ENCODE assay signal across 8 mouse cellular contexts in genomic region chr5:148977698-148978457, GRCm38 (mm10). TPM values are rescaled to one million over a fixed set of nuclear protein-coding genes. Genes with fewer than 3 reads are reported as not detected.
DNase-seq lines count a peak whose midpoint lies in the region; ATAC-seq and TF ChIP-seq lines count a peak whose summit lies in the region.

No protein-coding gene starts in this region.

- no peak for TF ChIP-seq CTCF in Patski (IDR thresholded peaks at IDR 0.05)
- TF ChIP-seq CTCF in liver, postnatal 0 days (IDR thresholded peaks at IDR 0.05; ENCODE audit: low read depth) = no peak

- H3K4me2 ChIP-seq in liver, postnatal 0 days (ENCODE audit: low read depth, low read length) = peak overlapping the region; percentile 19

- 16% methylated on average over 14 of the region's 14 CpGs for whole genome bisulfite sequencing in liver, postnatal 0 days (ENCODE audit: insufficient replicate concordance)

- peak overlapping the region; percentile 91 for H3K27ac ChIP-seq in liver, postnatal 0 days (ENCODE audit: low read depth)

- no peaks in the 10 kb centered on the region for H3K36me3 ChIP-seq in liver, postnatal 0 days (replicated peaks; ENCODE audit: insufficient read depth, low read length)

- in situ Hi-C loops in Patski (cut with MboI; ENCODE audit: low pct_unique_long_range_greater_than_20kb) = no loop called here

- no peaks in the 10 kb centered on the region for H3K9me3 ChIP-seq in liver, postnatal 0 days (ENCODE audit: low read length)

- H3K4me1 ChIP-seq in liver, postnatal 0 days (ENCODE audit: insufficient read depth) = peaks cover 18% of the 10 kb centered on the region

- H3K27me3 ChIP-seq in Patski = no peaks in the 10 kb centered on the region
- H3K27me3 ChIP-seq in liver, postnatal 0 days (ENCODE audit: insufficient read depth, low read length) = no peaks in the 10 kb centered on the region

- peak; percentile 59 for TF ChIP-seq EP300 in liver, postnatal 0 days (IDR thresholded peaks at IDR 0.05; ENCODE audit: low read depth)

- H3K4me3 ChIP-seq in liver, postnatal 0 days (ENCODE audit: low read depth, low read length) = no peak overlapping the region

- ATAC-seq in Patski = peak; percentile 46
- ATAC-seq in hematopoietic stem cell, adult 5-6 weeks (replicated peaks in 1 of 2; ENCODE audit: insufficient read depth in 1 of 2, low FRiP score in 2 of 2, low TSS enrichment in 1 of 2, low read depth in 1 of 2, poor library complexity in 2 of 2, severe bottlenecking in 2 of 2) = peak; percentile 44 to 54; a peak in 3 of 4 replicates
- peak; percentile 56 for ATAC-seq in liver, postnatal 0 days

- CTCF ChIA-PET in Patski (lab: Charles Lee) = interaction anchor here (1.0 to 1.6 kb wide), 4 partner anchors 13 to 47 kb away, joined by 3 to 4 read pairs (median 3); no protein-coding TSS in a partner anchor

- POLR2A ChIA-PET in Patski (lab: Charles Lee) = interaction anchor here (0.7 to 2.0 kb wide), 6 partner anchors 9 to 68 kb away, joined by 4 to 10 read pairs (median 4); partner anchors contain the start of gene Gm42791

- H3K9ac ChIP-seq in liver, postnatal 0 days (replicated peaks) = no peak overlapping the region; the same call in 1 of the 2 replicates

- DNase-seq in adrenal gland, postnatal 10 days = peak; percentile 51
- no peak for DNase-seq in adrenal gland, postnatal 4 days (ENCODE audit: low spot score in 2 of 2)
- DNase-seq in Patski (ENCODE audit: low read depth, low spot score) = no peak
- no peak for DNase-seq in liver, postnatal 0 days
- DNase-seq in thymus, postnatal 25 days = peak; percentile 72
- no peak for DNase-seq in urinary bladder, adult 2 months (ENCODE audit: low spot score)
- DNase-seq in urinary bladder, postnatal 25 days (ENCODE audit: low spot score) = no peak

RNA-seq across cellular contexts. Expression of gene Gm42791, which starts 17.1 kb away (rescaled TPM):
- 1 to 10 TPM; 3.6 to 4.7 TPM for total RNA-seq in adrenal gland, postnatal 10 days (2021)
- total RNA-seq in adrenal gland, postnatal 4 days (2021) = 1 to 10 TPM; 4.3 to 6.5 TPM
- polyA plus RNA-seq in Patski (2021) = not detected
- total RNA-seq in hematopoietic stem cell, adult 5-6 weeks (2017) = 0.30 TPM in 1 of 2 replicates, not detected in the other
- polyA plus RNA-seq in liver, postnatal 0 days (2015; fragmentation: Nextera tagmentation; extraction: Ambion mirVana) = 0.42 TPM in 1 of 2 replicates, not detected in the other
- polyA plus RNA-seq in urinary bladder, adult 2 months (2012; rRNA removed) = not detected in 2 replicates

RNA-seq across cellular contexts. Expression of gene Katnal1, which starts 48.8 kb away (rescaled TPM):
- 10 to 100 TPM in 1 of 2 experiments, 1 to 10 TPM in 1; 5.5 to 12.2 TPM for total RNA-seq in adrenal gland, postnatal 10 days (2021)
- total RNA-seq in adrenal gland, postnatal 4 days (2021) = 10 to 100 TPM; 10.1 to 12.8 TPM
- polyA plus RNA-seq in Patski (2021) = 19.9 TPM
- 13.1 and 13.6 TPM in 2 replicates for total RNA-seq in hematopoietic stem cell, adult 5-6 weeks (2017)
- 4.3 and 4.8 TPM in 2 replicates for polyA plus RNA-seq in liver, postnatal 0 days (2015; fragmentation: Nextera tagmentation; extraction: Ambion mirVana)
- 6.3 and 7.8 TPM in 2 replicates for polyA plus RNA-seq in urinary bladder, adult 2 months (2012; rRNA removed)

Comparison
In these comparisons a context has a peak if more than half of its experiments do, and no peak if none do; other contexts are left out.
1. DNase-seq: peak in adrenal gland, postnatal 10 days (single experiment) and thymus, postnatal 25 days (single experiment); none in adrenal gland, postnatal 4 days (0 of 2), Patski (single experiment), liver, postnatal 0 days (single experiment), urinary bladder, adult 2 months (single experiment) and urinary bladder, postnatal 25 days (single experiment).
2. Peak in every context shown above with its lines, with median percentiles within 50 percentile points of each other: ATAC-seq.